Mouse (Mus musculus): Measurements from ENCODE around the gene Hhatl.

DNA sequence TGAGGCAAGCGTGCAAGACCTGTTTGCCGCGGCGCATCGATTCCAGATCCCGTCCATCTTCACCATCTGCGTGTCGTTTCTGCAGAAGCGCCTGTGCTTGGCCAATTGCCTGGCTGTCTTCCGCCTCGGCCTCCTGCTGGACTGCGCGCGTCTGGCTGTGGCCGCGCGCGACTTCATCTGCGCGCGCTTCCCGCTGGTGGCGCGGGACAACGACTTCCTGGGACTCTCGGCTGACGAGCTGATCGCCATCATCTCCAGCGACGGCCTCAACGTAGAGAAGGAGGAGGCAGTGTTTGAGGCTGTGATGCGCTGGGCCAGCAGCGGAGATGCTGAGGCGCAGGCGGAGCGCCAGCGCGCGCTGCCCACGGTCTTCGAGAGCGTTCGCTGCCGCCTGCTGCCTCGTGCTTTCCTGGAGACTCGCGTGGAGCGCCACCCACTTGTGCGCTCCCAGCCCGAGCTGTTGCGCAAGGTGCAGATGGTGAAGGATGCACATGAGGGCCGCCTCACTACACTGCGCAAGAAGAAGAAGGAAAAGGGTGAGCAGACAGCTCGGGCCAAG, 14.2 kb downstream of the Hhatl start:
- TF ChIP-seq CTCF (IDR thresholded peaks at IDR 0.05; ENCODE audit: low read depth) (no peak), EP300 (optimal IDR thresholded peaks at IDR 0.05) (no peak)
